Mouse (Mus musculus) midbrain, embryonic 12.5 days (tissue): Measurements from ENCODE around the gene Mcu. TPM values are rescaled to one million over a fixed set of nuclear protein-coding genes. Genes with fewer than 3 reads are reported as not detected.

ENCODE experiments used
- ATAC-seq: fragments of 200-750 bp; cut with Nextera tagmentation; 2 replicates; pipeline ENCODE4 v1.8.0; 2017; ENCODE audit warnings: low read depth, moderate TSS enrichment, moderate library complexity; ENCODE audit not compliant: low FRiP score
- H3K27ac ChIP-seq: fragments of 300-500 bp; sonication (generic); replicated peaks from 2 replicates; pipeline ENCODE4 v1.5.1; 2016; ENCODE audit warnings: mild to moderate bottlenecking
- H3K27me3 ChIP-seq: fragments of 300-500 bp; sonication (generic); 2 replicates; pipeline ENCODE4 v1.6.1; 2016; ENCODE audit warnings: mild to moderate bottlenecking
- H3K36me3 ChIP-seq: fragments of 300-500 bp; sonication (generic); 2 replicates; pipeline ENCODE4 v1.6.1; 2016
- H3K4me1 ChIP-seq: fragments of 300-500 bp; sonication (generic); 2 replicates; pipeline ENCODE4 v1.6.1; 2016
- H3K4me2 ChIP-seq: fragments of 300-500 bp; sonication (generic); replicated peaks from 2 replicates; pipeline ENCODE4 v1.6.1; 2016; ENCODE audit warnings: mild to moderate bottlenecking, moderate library complexity
- H3K4me3 ChIP-seq: fragments of 300-500 bp; sonication (generic); 2 replicates; pipeline ENCODE4 v1.5.1; 2016; ENCODE audit warnings: mild to moderate bottlenecking
- H3K9ac ChIP-seq: fragments of 300-500 bp; sonication (generic); replicated peaks from 2 replicates; pipeline ENCODE4 v1.6.1; 2016; ENCODE audit warnings: mild to moderate bottlenecking, moderate library complexity
- H3K9me3 ChIP-seq: fragments of 300-500 bp; sonication (generic); 2 replicates; pipeline ENCODE4 v1.6.1; 2016; ENCODE audit warnings: mild to moderate bottlenecking
- WGBS: fragments of 180-500 bp; shearing (Covaris S2); methylation state at CpG from one replicate; pipeline ENCODE4 v1.1.7; 2016; 5-methylcytosine and 5-hydroxymethylcytosine counted together
- polyA plus RNA-seq: library from polyadenylated mRNA; unstranded; fragments of >200 nt; fragmentation: Nextera tagmentation; extraction: Ambion mirVana; gene quantifications from 2 replicates; pipeline ENCODE4 v1.2.1, GENCODE M21; 2016

The Mcu gene
- polyA plus RNA-seq, 1 experiment from 2014 or later = 21.1 TPM

- Histone ChIP-seq H3K4me1 (peaks cover 5% of the 10 kb centered on the region; the same call in 1 of the 2 replicates), H3K4me2 (no peak within 1 kb of the TSS), H3K4me3 (no peak within 1 kb of the TSS), H3K36me3 (no peaks in the 10 kb centered on the region), H3K9me3 (no peaks in the 10 kb centered on the region), H3K9ac (no peak within 1 kb of the TSS), H3K27ac (no peak within 1 kb of the TSS), H3K27me3 (no peaks in the 10 kb centered on the region)
- no peak for ATAC-seq
- WGBS = 89% methylated on average over 11 of the region's 11 CpGs
These were observed 174.8 kb downstream of the Mcu start, which contains the start of gene Oit3 for GRCm38 (mm10) chr10:59441735-59442134. Gene Oit3, minus strand, starts transcription at chr10:59441778.

- H3K27me3 ChIP-seq = no peaks in the 10 kb centered on the region
- WGBS = 58% methylated on average over 6 of the region's 6 CpGs
- no peak for ATAC-seq
These were observed 176.3 kb downstream of the Mcu start for GRCm38 (mm10) chr10:59440177-59440576.

GRCm38 (mm10) chr10:59439508-59439931 lies 177.0 kb downstream of the Mcu start:
- Histone ChIP-seq H3K9ac (no peak overlapping the region), H3K27me3 (no peaks in the 10 kb centered on the region), H3K9me3 (no peaks in the 10 kb centered on the region), H3K4me1 (peaks cover 1% of the 10 kb centered on the region; the same call in 1 of the 2 replicates), H3K27ac (no peak overlapping the region), H3K36me3 (no peaks in the 10 kb centered on the region), H3K4me2 (no peak overlapping the region), H3K4me3 (no peak overlapping the region)
- ATAC-seq = no peak
- WGBS = 75% methylated on average over 5 of the region's 5 CpGs

More at GRCm38 (mm10) chr10:59440177-59440576, 176.3 kb downstream of the Mcu start:
- Histone ChIP-seq H3K36me3 (no peaks in the 10 kb centered on the region), H3K4me3 (no peak overlapping the region), H3K9ac (no peak overlapping the region), H3K9me3 (no peaks in the 10 kb centered on the region), H3K4me2 (no peak overlapping the region), H3K4me1 (peaks cover 5% of the 10 kb centered on the region; the same call in 1 of the 2 replicates), H3K27ac (no peak overlapping the region)

GRCm38 (mm10) chr10:59438651-59439050 lies 177.8 kb downstream of the Mcu start:
- Histone ChIP-seq H3K27ac (no peak overlapping the region), H3K36me3 (no peaks in the 10 kb centered on the region), H3K9me3 (no peaks in the 10 kb centered on the region), H3K4me2 (no peak overlapping the region), H3K27me3 (no peaks in the 10 kb centered on the region), H3K4me3 (no peak overlapping the region), H3K4me1 (no peaks in the 10 kb centered on the region), H3K9ac (no peak overlapping the region)
- WGBS = 92% methylated on average over 12 of the region's 12 CpGs
- ATAC-seq = no peak

GRCm38 (mm10) chr10:59435746-59436145 lies 180.7 kb downstream of the Mcu start:
- WGBS = 93% methylated on average over 18 of the region's 18 CpGs
- no peaks in the 10 kb centered on the region for H3K9me3 ChIP-seq
- no peaks in the 10 kb centered on the region for H3K4me1 ChIP-seq
- no peaks in the 10 kb centered on the region for H3K27me3 ChIP-seq
- no peak overlapping the region for H3K4me2 ChIP-seq
- no peak overlapping the region for H3K4me3 ChIP-seq
- H3K36me3 ChIP-seq = no peaks in the 10 kb centered on the region
- H3K27ac ChIP-seq = no peak overlapping the region
- no peak overlapping the region for H3K9ac ChIP-seq
- no peak for ATAC-seq

- Histone ChIP-seq H3K9ac (no peak overlapping the region), H3K27me3 (no peaks in the 10 kb centered on the region), H3K27ac (no peak overlapping the region), H3K36me3 (no peaks in the 10 kb centered on the region), H3K4me2 (no peak overlapping the region), H3K4me3 (no peak overlapping the region), H3K9me3 (no peaks in the 10 kb centered on the region), H3K4me1 (peaks cover 4% of the 10 kb centered on the region; the same call in 1 of the 2 replicates)
- whole genome bisulfite sequencing = 82% methylated on average over 6 of the region's 6 CpGs
- no peak for ATAC-seq
These were observed 185.7 kb downstream of the Mcu start for GRCm38 (mm10) chr10:59430701-59431218.

- no peaks in the 10 kb centered on the region for H3K36me3 ChIP-seq
These were observed 186.9 kb downstream of the Mcu start for GRCm38 (mm10) chr10:59429448-59430135.

GRCm38 (mm10) chr10:59426371-59426770 lies 190.1 kb downstream of the Mcu start:
- Histone ChIP-seq H3K9me3 (no peaks in the 10 kb centered on the region), H3K27ac (no peak overlapping the region), H3K4me3 (no peak overlapping the region), H3K27me3 (no peaks in the 10 kb centered on the region), H3K4me2 (no peak overlapping the region), H3K4me1 (peaks cover 4% of the 10 kb centered on the region; the same call in 1 of the 2 replicates), H3K9ac (no peak overlapping the region), H3K36me3 (no peaks in the 10 kb centered on the region)
- ATAC-seq = no peak
- WGBS = 87% methylated on average over 4 of the region's 4 CpGs

More at GRCm38 (mm10) chr10:59429448-59430135, 186.9 kb downstream of the Mcu start:
- Histone ChIP-seq H3K9ac (no peak overlapping the region), H3K4me3 (no peak overlapping the region), H3K4me2 (no peak overlapping the region), H3K4me1 (peaks cover 4% of the 10 kb centered on the region; the same call in 1 of the 2 replicates), H3K27ac (no peak overlapping the region), H3K27me3 (no peaks in the 10 kb centered on the region), H3K9me3 (no peaks in the 10 kb centered on the region)
- 87% methylated on average over 16 of the region's 16 CpGs for WGBS
- no peak for ATAC-seq

GRCm38 (mm10) chr10:59425369-59425768 lies 191.1 kb downstream of the Mcu start:
- 92% methylated on average over 7 of the region's 7 CpGs for WGBS
- Histone ChIP-seq H3K9me3 (no peaks in the 10 kb centered on the region), H3K27me3 (no peaks in the 10 kb centered on the region), H3K27ac (no peak overlapping the region), H3K36me3 (no peaks in the 10 kb centered on the region), H3K4me1 (peaks cover 4% of the 10 kb centered on the region; the same call in 1 of the 2 replicates), H3K4me2 (no peak overlapping the region), H3K9ac (no peak overlapping the region), H3K4me3 (no peak overlapping the region)
- ATAC-seq = no peak

GRCm38 (mm10) chr10:59424453-59424852 lies 192.0 kb downstream of the Mcu start:
- WGBS = 89% methylated on average over 3 of the region's 3 CpGs

GRCm38 (mm10) chr10:59419516-59419915 lies 197.0 kb downstream of the Mcu start:
- H3K4me1 ChIP-seq = no peaks in the 10 kb centered on the region
- H3K27ac ChIP-seq = no peak overlapping the region
- no peaks in the 10 kb centered on the region for H3K36me3 ChIP-seq
- ATAC-seq = no peak
- no peak overlapping the region for H3K4me3 ChIP-seq
- H3K9ac ChIP-seq = no peak overlapping the region
- no peak overlapping the region for H3K4me2 ChIP-seq
- 92% methylated on average over 4 of the region's 4 CpGs for WGBS
- H3K27me3 ChIP-seq = no peaks in the 10 kb centered on the region
- no peaks in the 10 kb centered on the region for H3K9me3 ChIP-seq

More at GRCm38 (mm10) chr10:59424453-59424852, 192.0 kb downstream of the Mcu start:
- Histone ChIP-seq H3K9ac (no peak overlapping the region), H3K27ac (no peak overlapping the region), H3K9me3 (no peaks in the 10 kb centered on the region), H3K4me1 (no peaks in the 10 kb centered on the region), H3K4me3 (no peak overlapping the region), H3K27me3 (no peaks in the 10 kb centered on the region), H3K36me3 (no peaks in the 10 kb centered on the region), H3K4me2 (no peak overlapping the region)
- ATAC-seq = no peak

GRCm38 (mm10) chr10:59416623-59417022 lies 199.9 kb downstream of the Mcu start:
- no peak for ATAC-seq
- no peaks in the 10 kb centered on the region for H3K9me3 ChIP-seq
- H3K9ac ChIP-seq = no peak overlapping the region
- no peaks in the 10 kb centered on the region for H3K27me3 ChIP-seq
- H3K4me1 ChIP-seq = no peaks in the 10 kb centered on the region
- H3K4me2 ChIP-seq = no peak overlapping the region
- no peak overlapping the region for H3K27ac ChIP-seq
- no peak overlapping the region for H3K4me3 ChIP-seq
- H3K36me3 ChIP-seq = no peaks in the 10 kb centered on the region
- WGBS = 86% methylated on average over 3 of the region's 3 CpGs
